Mouse (Mus musculus): ENCODE measurements around the gene Glod4. TPM values are rescaled to one million over a fixed set of nuclear protein-coding genes. Genes with fewer than 3 reads are reported as not detected.

The Glod4 gene
- polyA plus RNA-seq (2014; fragmentation: Illumina TruSeq; extraction: RNeasy Lipid Tissue Mini Kit (QIAGEN cat#74804); ENCODE audit: low read depth, low replicate concordance) = 46.5 TPM

DNA sequence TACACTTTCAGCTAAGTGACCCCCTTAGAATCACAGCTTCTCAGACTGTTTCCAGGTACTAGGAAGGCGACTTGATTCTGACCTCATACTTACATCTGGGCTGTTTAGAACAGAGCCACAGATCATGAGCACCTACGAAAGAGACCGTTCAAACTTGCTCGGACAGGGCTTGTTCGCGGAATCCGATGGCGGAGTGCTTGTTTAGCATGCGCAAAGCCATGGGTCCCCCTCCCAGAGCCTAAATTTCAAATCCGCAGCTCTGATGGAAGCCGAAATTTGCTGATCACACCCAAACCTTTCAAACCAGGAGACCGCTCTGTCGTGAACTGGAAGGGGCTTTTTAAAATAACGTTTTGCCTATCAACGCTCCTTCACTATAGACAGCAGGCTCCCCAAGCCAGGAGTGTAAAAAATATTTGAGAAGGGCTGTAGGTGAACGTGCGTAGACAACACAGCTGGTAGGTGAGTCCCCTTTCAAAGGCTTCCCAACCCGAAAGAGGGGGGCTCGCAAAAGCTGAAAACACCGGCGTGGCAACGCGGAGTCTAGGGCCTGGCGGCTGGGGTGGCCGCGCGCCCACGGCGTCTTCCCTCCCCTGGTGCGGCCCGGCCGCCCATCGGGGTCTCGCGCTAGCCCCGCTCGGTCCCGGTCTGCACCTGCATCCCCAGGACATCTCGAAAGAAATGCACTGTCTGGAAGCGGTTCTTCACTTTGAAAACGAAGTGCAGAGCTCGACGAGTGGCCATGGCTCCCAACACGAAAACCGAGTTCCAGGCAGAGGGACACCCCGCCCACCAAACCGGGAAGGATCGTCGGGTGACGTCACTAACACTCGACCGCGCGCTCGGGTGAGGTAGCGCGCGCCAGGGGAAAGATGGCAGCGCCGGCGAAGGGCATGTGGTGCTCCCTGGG is at the start of gene Glod4, which contains the start of gene Mrm3:
Glod4 (minus strand) TSS at position 825 of the 910 bp plus-strand sequence.
Mrm3 (plus strand) TSS at position 815 of the 910 bp plus-strand sequence.

DNA sequence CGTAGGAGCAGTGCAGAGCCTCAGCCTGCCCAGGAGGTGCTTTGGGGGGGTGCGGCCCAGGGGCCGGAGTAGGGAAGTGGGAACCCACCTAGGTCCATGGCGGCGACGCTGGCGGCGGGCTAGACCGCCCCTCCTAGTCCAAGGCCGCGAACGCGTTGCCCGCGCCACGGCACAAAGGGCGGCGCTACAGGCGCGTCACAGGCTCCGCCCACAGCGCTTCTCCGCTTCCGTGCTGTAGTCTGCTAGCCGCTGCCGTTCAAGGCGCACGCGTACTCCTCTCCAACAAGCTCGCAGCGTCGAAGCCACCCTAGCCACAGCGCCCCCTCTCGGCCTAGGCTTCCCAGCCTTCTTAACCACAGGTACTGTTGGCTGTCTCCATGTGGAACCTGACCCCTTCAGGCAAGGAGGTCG is 26.1 kb downstream of the Glod4 start, which contains the start of the genes Dbil5 and Gemin4:
Dbil5 (plus strand) TSS at position 219 of the 411 bp plus-strand sequence.
Gemin4 (minus strand) TSS at position 275 of the 411 bp plus-strand sequence.

DNA sequence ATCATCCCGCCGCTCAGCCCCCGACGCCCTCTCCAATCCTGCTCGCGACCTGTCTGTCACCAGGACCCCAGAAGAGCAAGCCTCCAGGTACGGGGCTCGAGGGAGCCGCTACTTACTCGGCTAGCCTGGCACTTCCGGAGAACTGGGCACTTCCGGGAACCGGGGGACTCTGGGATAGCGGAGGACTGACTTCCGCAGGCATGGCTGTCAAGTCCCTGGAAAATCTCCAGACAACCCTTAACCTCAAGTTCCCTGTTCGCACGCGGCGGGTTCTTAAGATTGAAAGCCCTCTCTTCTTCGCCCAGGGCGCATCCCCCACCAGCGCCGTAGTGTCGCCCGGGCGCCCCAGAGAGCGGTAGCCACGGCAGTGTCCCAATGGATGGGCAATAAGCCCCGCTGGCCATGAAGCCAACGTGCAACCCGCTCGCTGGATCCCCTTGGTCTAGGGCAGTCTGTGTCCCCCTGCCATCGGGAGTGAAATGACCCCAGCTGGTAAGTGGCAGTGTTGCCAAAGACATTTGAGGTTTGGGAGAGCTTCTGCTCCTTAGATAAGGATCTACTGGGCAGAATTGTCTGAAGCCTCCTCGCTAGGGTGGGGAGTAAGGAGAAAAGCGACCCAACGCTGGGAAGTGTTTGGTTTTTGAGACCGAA is 63.9 kb downstream of the Glod4 start, which contains the start of the genes Vps53 and Fam57a:
Vps53 (minus strand) TSS at position 153 of the 651 bp plus-strand sequence.
Fam57a (plus strand) TSS at position 177 of the 651 bp plus-strand sequence.

Other genes with a start within 250 kb of the Glod4 start
- gene 1700016K19Rik, start 243.8 kb downstream of the Glod4 start, polyA plus RNA-seq (2014; fragmentation: Illumina TruSeq; extraction: RNeasy Lipid Tissue Mini Kit (QIAGEN cat#74804); ENCODE audit: low read depth, low replicate concordance) = 141 TPM
- gene Rflnb, start 215.9 kb downstream of the Glod4 start, polyA plus RNA-seq (2014; fragmentation: Illumina TruSeq; extraction: RNeasy Lipid Tissue Mini Kit (QIAGEN cat#74804); ENCODE audit: low read depth, low replicate concordance) = 0.98 TPM
- 17.0 TPM for gene Vps53, start 64.1 kb downstream of the Glod4 start, polyA plus RNA-seq (2014; fragmentation: Illumina TruSeq; extraction: RNeasy Lipid Tissue Mini Kit (QIAGEN cat#74804); ENCODE audit: low read depth, low replicate concordance)
- gene Fam57a, start 64.1 kb downstream of the Glod4 start, polyA plus RNA-seq (2014; fragmentation: Illumina TruSeq; extraction: RNeasy Lipid Tissue Mini Kit (QIAGEN cat#74804); ENCODE audit: low read depth, low replicate concordance) = 2.3 TPM
- gene Dbil5, start 26.1 kb downstream of the Glod4 start, polyA plus RNA-seq (2014; fragmentation: Illumina TruSeq; extraction: RNeasy Lipid Tissue Mini Kit (QIAGEN cat#74804); ENCODE audit: low read depth, low replicate concordance) = 1,688 TPM
- gene Gemin4, start 26.1 kb downstream of the Glod4 start, polyA plus RNA-seq (2014; fragmentation: Illumina TruSeq; extraction: RNeasy Lipid Tissue Mini Kit (QIAGEN cat#74804); ENCODE audit: low read depth, low replicate concordance) = 16.4 TPM
- gene Mrm3, start within 50 bp of the Glod4 start, polyA plus RNA-seq (2014; fragmentation: Illumina TruSeq; extraction: RNeasy Lipid Tissue Mini Kit (QIAGEN cat#74804); ENCODE audit: low read depth, low replicate concordance) = 2.5 TPM
- gene Nxn, start 155.4 kb upstream of the Glod4 start, polyA plus RNA-seq (2014; fragmentation: Illumina TruSeq; extraction: RNeasy Lipid Tissue Mini Kit (QIAGEN cat#74804); ENCODE audit: low read depth, low replicate concordance) = 34.5 TPM
- gene Timm22, start 163.2 kb upstream of the Glod4 start, polyA plus RNA-seq (2014; fragmentation: Illumina TruSeq; extraction: RNeasy Lipid Tissue Mini Kit (QIAGEN cat#74804); ENCODE audit: low read depth, low replicate concordance) = 2.3 TPM